Mouse (Mus musculus) macrophage (primary cell): ENCODE measurements around the gene Oas1g. TPM values are rescaled to one million over a fixed set of nuclear protein-coding genes. Genes with fewer than 3 reads are reported as not detected.

Experiments
- polyA plus RNA-seq: library from polyadenylated mRNA; stranded (reverse); fragments of 250-400 nt; gene quantifications from 3 replicates; pipeline ENCODE4 v1.2.4, GENCODE M21; 2018; ENCODE audit warnings: inconsistent platforms

Gene Oas1g
- polyA plus RNA-seq, 1 experiment from 2014 or later: 28.9 TPM

Other genes starting within 250 kb of the Oas1g start
- 0.11 to 0.14 TPM in 2 of 3 replicates, not detected in the other for gene Rasal1, start 238.8 kb downstream of the Oas1g start, polyA plus RNA-seq
- gene Dtx1, start 175.7 kb downstream of the Oas1g start, polyA plus RNA-seq: 0.24 TPM in 1 of 3 replicates, not detected in the others
- 26.5 to 90.9 TPM (median 28.2 TPM) in 3 replicates for gene Oas2, start 137.8 kb downstream of the Oas1g start, polyA plus RNA-seq
- gene Oas3, start 110.0 kb downstream of the Oas1g start, polyA plus RNA-seq: 41.1 to 153 TPM (median 78.6 TPM) in 3 replicates
- gene Oas1e, start 92.1 kb downstream of the Oas1g start, polyA plus RNA-seq: not detected in 3 replicates
- 3.1 to 7.0 TPM (median 4.3 TPM) in 3 replicates for gene Oas1c, start 75.1 kb downstream of the Oas1g start, polyA plus RNA-seq
- gene Oas1f, start 40.2 kb downstream of the Oas1g start, polyA plus RNA-seq: not detected in 3 replicates
- gene Oas1h, start 26.2 kb downstream of the Oas1g start, polyA plus RNA-seq: not detected in 3 replicates
- gene Oas1a, start 19.9 kb upstream of the Oas1g start, polyA plus RNA-seq: 69.3 to 185 TPM (median 154 TPM) in 3 replicates
- not detected in 3 replicates for gene Oas1d, start 26.9 kb upstream of the Oas1g start, polyA plus RNA-seq
- gene Rph3a, start 122.5 kb upstream of the Oas1g start, polyA plus RNA-seq: not detected in 3 replicates